Mouse (Mus musculus): Measurements from ENCODE around the gene Rab25. TPM values are rescaled to one million over a fixed set of nuclear protein-coding genes. Genes with fewer than 3 reads are reported as not detected.

The Rab25 gene
- total RNA-seq, 4 experiments from 2014 or later = not detected

- DNase-seq (ENCODE audit: low spot score) = no peak
Observed at GRCm38 (mm10) chr3:88542486-88542885, 5.6 kb downstream of the Rab25 start.

GRCm38 (mm10) chr3:88541622-88542401 lies 6.3 kb downstream of the Rab25 start:
- no peak for DNase-seq (ENCODE audit: low spot score)

- no peak for DNase-seq (ENCODE audit: low spot score)
Observed at GRCm38 (mm10) chr3:88540085-88540484, 8.0 kb downstream of the Rab25 start.

GRCm38 (mm10) chr3:88539397-88539796 lies 8.7 kb downstream of the Rab25 start:
- DNase-seq (ENCODE audit: low spot score) = no peak

- no peak for DNase-seq (ENCODE audit: low spot score)
Observed at GRCm38 (mm10) chr3:88538271-88539145, 9.6 kb downstream of the Rab25 start.

- no peak for DNase-seq (ENCODE audit: low spot score)
Observed at GRCm38 (mm10) chr3:88537146-88537545, 11.0 kb downstream of the Rab25 start.

GRCm38 (mm10) chr3:88536103-88536930 lies 11.8 kb downstream of the Rab25 start:
- peak; percentile 80 for DNase-seq (ENCODE audit: low spot score)

- no peak for DNase-seq (ENCODE audit: low spot score)
Observed at GRCm38 (mm10) chr3:88535527-88535926, 12.6 kb downstream of the Rab25 start.

GRCm38 (mm10) chr3:88535005-88535404 lies 13.1 kb downstream of the Rab25 start:
- no peak for DNase-seq (ENCODE audit: low spot score)

GRCm38 (mm10) chr3:88533706-88534105 lies 14.4 kb downstream of the Rab25 start:
- no peak for DNase-seq (ENCODE audit: low spot score)

GRCm38 (mm10) chr3:88532689-88533511 lies 15.2 kb downstream of the Rab25 start:
- no peak for DNase-seq (ENCODE audit: low spot score)

- no peak for DNase-seq (ENCODE audit: low spot score)
Observed at GRCm38 (mm10) chr3:88532299-88532674, 15.8 kb downstream of the Rab25 start, which contains the start of gene Mex3a. Mex3a (plus strand) TSS chr3:88532395.

- peak; percentile 86 for DNase-seq (ENCODE audit: low spot score)
Observed at GRCm38 (mm10) chr3:88531348-88532298, 16.5 kb downstream of the Rab25 start.

GRCm38 (mm10) chr3:88530082-88530864 lies 17.8 kb downstream of the Rab25 start:
- no peak for DNase-seq (ENCODE audit: low spot score)

GRCm38 (mm10) chr3:88529204-88530000 lies 18.7 kb downstream of the Rab25 start:
- no peak for DNase-seq (ENCODE audit: low spot score)

- DNase-seq (ENCODE audit: low spot score) = no peak
Observed at GRCm38 (mm10) chr3:88528646-88529045, 19.5 kb downstream of the Rab25 start.

GRCm38 (mm10) chr3:88527565-88527964 lies 20.5 kb downstream of the Rab25 start:
- DNase-seq (ENCODE audit: low spot score) = no peak
